Mouse (Mus musculus) myocyte (in vitro differentiated cells): ENCODE measurements around the gene Schip1. TPM values are rescaled to one million over a fixed set of nuclear protein-coding genes. Genes with fewer than 3 reads are reported as not detected.

Source experiments
- H3K27me3 ChIP-seq: one replicate; pipeline ENCODE4 v1.6.1; 2011; ENCODE audit not compliant: control insufficient read depth, insufficient read depth, insufficient read length
- H3K36me3 ChIP-seq: one replicate; pipeline ENCODE4 v1.6.1; 2011; ENCODE audit not compliant: control insufficient read depth, insufficient read depth
- H3K4me2 ChIP-seq: one replicate; pipeline ENCODE4 v1.6.1; 2011; ENCODE audit warnings: low read depth, control low read depth
- H3K4me3 ChIP-seq: one replicate; pipeline ENCODE4 v1.5.1; 2011; ENCODE audit warnings: mild to moderate bottlenecking, control low read depth, moderate library complexity
- H3K79me2 ChIP-seq: one replicate; pipeline ENCODE4 v1.6.1; 2011; ENCODE audit not compliant: control insufficient read depth, insufficient read depth
- H3ac ChIP-seq: one replicate; pipeline ENCODE4 v1.6.1; 2011; ENCODE audit not compliant: control insufficient read depth, insufficient read length
- CEBPB ChIP-seq: IDR thresholded peaks from 2 replicates; pipeline ENCODE4 v1.6.1; 2011; ENCODE audit warnings: mild to moderate bottlenecking, moderate library complexity; ENCODE audit not compliant: poor library complexity, insufficient read depth, severe bottlenecking
- E2F4 ChIP-seq: IDR thresholded peaks from one replicate; pipeline ENCODE4 v1.6.1; 2011; ENCODE audit warnings: mild to moderate bottlenecking, control low read depth, moderate library complexity; ENCODE audit not compliant: insufficient read depth
- MAX ChIP-seq: IDR thresholded peaks from one replicate; pipeline ENCODE4 v1.6.1; 2011; ENCODE audit warnings: low read depth, mild to moderate bottlenecking, control low read depth
- MYOD1 ChIP-seq, 3 experiments: IDR thresholded peaks; one replicate each; pipeline ENCODE4 v1.6.1; 2011; ENCODE audit warnings: control low read depth in 2 of 3, low read depth in 2 of 3, mild to moderate bottlenecking in 2 of 3, moderate library complexity in 1 of 3; ENCODE audit not compliant: insufficient read length in 2 of 3, control insufficient read depth in 1 of 3
- MYOG ChIP-seq, 3 experiments: IDR thresholded peaks; one replicate each; pipeline ENCODE4 v1.6.1; 2011; ENCODE audit warnings: control low read depth in 2 of 3, low read depth in 2 of 3, mild to moderate bottlenecking in 2 of 3; ENCODE audit not compliant: insufficient read length in 2 of 3, control insufficient read depth in 1 of 3, insufficient read depth in 1 of 3
- POLR2A ChIP-seq: IDR thresholded peaks from one replicate; pipeline ENCODE4 v1.6.1; 2011; ENCODE audit warnings: low read depth, mild to moderate bottlenecking, control low read depth, moderate library complexity; ENCODE audit not compliant: insufficient read length
- POLR2AphosphoS2 ChIP-seq: IDR thresholded peaks from one replicate; pipeline ENCODE4 v1.6.1; 2011; ENCODE audit warnings: low read depth, control low read depth; ENCODE audit not compliant: insufficient read length
- REST ChIP-seq: IDR thresholded peaks from one replicate; pipeline ENCODE4 v1.6.1; 2011; ENCODE audit warnings: mild to moderate bottlenecking, control low read depth, moderate library complexity; ENCODE audit not compliant: insufficient read depth, insufficient read length
- SRF ChIP-seq: IDR thresholded peaks from one replicate; pipeline ENCODE4 v1.6.1; 2011; ENCODE audit warnings: low read depth; ENCODE audit not compliant: control insufficient read depth, insufficient read length
- TCF12 ChIP-seq: IDR thresholded peaks from one replicate; pipeline ENCODE4 v1.6.1; 2011; ENCODE audit warnings: mild to moderate bottlenecking, control low read depth; ENCODE audit not compliant: poor library complexity, insufficient read depth, severe bottlenecking
- TCF3 ChIP-seq: IDR thresholded peaks from one replicate; pipeline ENCODE4 v1.6.1; 2011; ENCODE audit warnings: low read depth, control low read depth; ENCODE audit not compliant: insufficient read length
- USF1 ChIP-seq: IDR thresholded peaks from one replicate; pipeline ENCODE4 v1.6.1; 2011; ENCODE audit warnings: low read depth, mild to moderate bottlenecking, control low read depth, moderate library complexity
- polyA plus RNA-seq: library from polyadenylated mRNA; unstranded; fragments of >200 nt; fragmentation: generic; extraction: Trizol; gene quantifications from one replicate; pipeline ENCODE4 v1.2.1, GENCODE M21; 2012; ENCODE audit warnings: missing spikeins

Schip1 gene
- polyA plus RNA-seq, 1 experiment, result 23.3 TPM

- Histone ChIP-seq H3K4me3 (no peak overlapping the region), H3ac (no peak overlapping the region), H3K4me2 (no peak overlapping the region), H3K27me3 (no peaks in the 10 kb centered on the region), H3K79me2 (peaks cover 7% of the 10 kb centered on the region), H3K36me3 (no peaks in the 10 kb centered on the region)
- TF ChIP-seq POLR2AphosphoS2 (no peak), MYOD1 (IDR thresholded peaks at IDR 0.05; ENCODE audit: control insufficient read depth in 1 of 3, insufficient read length in 2 of 3, low read depth in 2 of 3) (no peak), E2F4 (no peak), MAX (no peak)
These were observed 500.5 kb downstream of the Schip1 start for GRCm38 (mm10) chr3:68564978-68565674.

DNA sequence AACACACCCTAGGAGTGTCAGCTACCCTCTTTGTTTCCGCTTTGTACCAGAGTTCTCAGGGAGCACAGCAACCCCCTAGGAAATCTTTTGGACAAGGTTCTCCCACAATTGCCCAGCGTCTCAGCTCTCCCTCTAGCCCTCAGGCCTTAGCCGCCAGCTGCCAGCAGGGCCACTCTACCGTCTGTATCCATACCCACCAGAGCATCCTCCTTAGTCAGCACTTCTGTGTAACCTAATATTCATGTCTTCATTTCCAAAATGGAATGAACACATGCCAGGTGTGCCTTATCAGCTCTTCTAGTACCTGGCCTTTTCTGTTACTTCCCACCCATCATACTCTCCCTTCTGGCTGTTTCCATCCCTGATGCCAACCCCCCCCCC lies 501.1 kb downstream of the Schip1 start:
- no peak for TF ChIP-seq POLR2A
- TF ChIP-seq POLR2AphosphoS2, result no peak
- TF ChIP-seq CEBPB, result no peak
- no peak for TF ChIP-seq TCF12
- H3K36me3 ChIP-seq, result no peaks in the 10 kb centered on the region

GRCm38 (mm10) chr3:68567581-68567980 lies 503.0 kb downstream of the Schip1 start:
- Histone ChIP-seq H3K27me3 (no peaks in the 10 kb centered on the region), H3K79me2 (peaks cover 21% of the 10 kb centered on the region), H3K4me3 (no peak overlapping the region), H3ac (no peak overlapping the region), H3K4me2 (no peak overlapping the region), H3K36me3 (no peaks in the 10 kb centered on the region)
- no peak for TF ChIP-seq REST

More for the DNA sequence above, 501.1 kb downstream of the Schip1 start:
- Histone ChIP-seq H3K4me3 (no peak overlapping the region), H3K79me2 (peaks cover 10% of the 10 kb centered on the region), H3K4me2 (no peak overlapping the region), H3K27me3 (no peaks in the 10 kb centered on the region), H3ac (no peak overlapping the region)

- Histone ChIP-seq H3K36me3 (no peaks in the 10 kb centered on the region), H3K4me2 (no peak overlapping the region), H3ac (no peak overlapping the region), H3K79me2 (peaks cover 27% of the 10 kb centered on the region), H3K4me3 (no peak overlapping the region), H3K27me3 (no peaks in the 10 kb centered on the region)
- TF ChIP-seq E2F4 (no peak), REST (no peak), CEBPB (no peak), POLR2A (no peak), USF1 (no peak), MAX (no peak)
These were observed 503.5 kb downstream of the Schip1 start for GRCm38 (mm10) chr3:68568149-68568548.

DNA sequence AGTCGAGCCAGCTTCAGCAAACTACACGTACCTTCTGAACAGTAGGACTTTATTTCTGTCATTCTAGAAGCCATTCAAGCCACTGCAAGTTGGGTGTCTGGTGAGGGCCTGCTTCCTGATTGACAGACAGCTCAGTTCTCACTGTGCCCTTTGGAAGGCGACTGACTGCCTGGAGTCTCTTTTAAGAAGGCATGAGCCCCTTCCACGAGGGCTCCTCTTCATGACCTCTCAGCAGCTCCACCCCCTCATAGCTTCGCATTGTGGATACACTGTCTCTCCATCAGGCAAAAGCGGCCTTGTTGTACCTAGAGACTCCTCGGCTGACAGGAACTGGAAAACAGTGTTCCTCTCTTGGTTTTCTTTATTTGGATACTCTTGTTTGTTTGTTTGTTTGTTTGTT lies 504.1 kb downstream of the Schip1 start:
- no peak overlapping the region for H3K4me3 ChIP-seq
- H3K4me2 ChIP-seq, result no peak overlapping the region
- H3K36me3 ChIP-seq, result no peaks in the 10 kb centered on the region
- H3K79me2 ChIP-seq, result peaks cover 32% of the 10 kb centered on the region
- H3ac ChIP-seq, result no peak overlapping the region
- TF ChIP-seq SRF (no peak), E2F4 (no peak), USF1 (no peak), MYOG (IDR thresholded peaks at IDR 0.05; ENCODE audit: control insufficient read depth in 1 of 3, insufficient read depth in 1 of 3, insufficient read length in 2 of 3, low read depth in 2 of 3) (no peak)
- no peaks in the 10 kb centered on the region for H3K27me3 ChIP-seq

DNA sequence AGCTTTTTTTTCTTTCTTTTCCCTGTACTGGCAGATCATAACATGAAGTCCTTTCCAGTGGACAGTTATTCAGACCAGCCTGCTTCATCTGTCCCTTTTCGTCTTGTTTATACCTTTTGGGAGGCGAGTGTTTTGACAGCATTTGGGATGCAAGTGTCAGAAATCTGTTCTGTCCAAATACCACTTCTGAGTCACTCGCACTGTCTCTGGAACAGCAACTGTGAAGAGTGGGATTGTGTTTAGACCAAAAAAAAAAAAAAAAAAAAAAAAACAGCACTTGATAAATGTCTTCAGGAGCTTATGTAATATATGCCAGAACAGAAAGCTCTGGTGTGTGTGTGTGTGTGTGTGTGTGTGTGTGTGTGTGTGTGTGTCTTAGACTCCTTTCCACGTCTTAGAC lies 505.7 kb downstream of the Schip1 start:
- H3K4me2 ChIP-seq, result no peak overlapping the region
- no peak overlapping the region for H3ac ChIP-seq
- no peak overlapping the region for H3K4me3 ChIP-seq
- peaks cover 37% of the 10 kb centered on the region for H3K79me2 ChIP-seq
- no peaks in the 10 kb centered on the region for H3K36me3 ChIP-seq
- TF ChIP-seq TCF3, result no peak
- TF ChIP-seq MAX, result no peak
- TF ChIP-seq MYOG (IDR thresholded peaks at IDR 0.05; ENCODE audit: control insufficient read depth in 1 of 3, insufficient read depth in 1 of 3, insufficient read length in 2 of 3, low read depth in 2 of 3), result no peak
- no peaks in the 10 kb centered on the region for H3K27me3 ChIP-seq
